Mouse (Mus musculus): Measurements from ENCODE around the gene Rnf144a.

Rnf144a gene

GRCm38 (mm10) chr12:26370004-26370403 lies 45.0 kb downstream of the Rnf144a start:
- DNase-seq (ENCODE audit: low read depth), result no peak

- no peak for DNase-seq (ENCODE audit: low read depth)
These were observed 47.7 kb downstream of the Rnf144a start for GRCm38 (mm10) chr12:26367361-26367760.

- DNase-seq (ENCODE audit: low read depth), result no peak
These were observed 48.7 kb downstream of the Rnf144a start for GRCm38 (mm10) chr12:26366372-26366771.

DNA sequence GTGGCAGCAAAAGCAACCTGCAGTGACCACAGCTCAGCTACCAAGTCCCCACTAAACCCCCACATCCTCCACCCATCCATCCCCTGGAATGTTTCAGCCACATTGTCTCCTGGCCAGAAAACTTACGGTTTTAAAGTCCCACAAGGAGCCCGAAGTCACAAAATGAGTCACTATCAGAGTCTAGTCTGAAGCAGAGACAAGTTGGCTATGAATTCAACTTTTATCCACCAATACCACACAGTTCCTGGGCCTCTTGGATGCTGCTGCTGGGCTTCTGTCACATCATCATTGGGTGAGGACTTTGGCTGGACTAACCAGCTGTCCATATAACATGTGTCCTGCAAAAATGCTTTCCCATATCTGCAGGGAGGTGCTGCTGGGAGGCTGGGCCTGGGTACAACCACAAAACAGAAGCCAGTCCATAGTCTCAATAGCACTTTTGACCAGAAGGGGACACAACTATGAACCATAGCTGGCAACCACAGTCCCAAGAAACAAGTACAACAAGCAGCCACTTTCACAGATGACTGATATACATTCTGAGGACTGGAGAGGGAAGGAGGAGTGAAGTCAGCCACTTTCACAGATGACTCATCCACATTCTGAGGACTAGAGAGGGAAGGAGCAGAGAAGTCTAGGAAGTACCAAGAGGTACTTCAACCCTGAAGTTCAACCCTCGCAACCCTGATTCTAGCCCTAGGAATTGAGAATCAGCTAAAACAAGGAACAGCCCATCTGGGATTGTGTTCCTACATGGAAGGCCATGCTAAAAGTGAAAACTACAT lies 49.3 kb downstream of the Rnf144a start:
- no peak for DNase-seq (ENCODE audit: low read depth)

DNA sequence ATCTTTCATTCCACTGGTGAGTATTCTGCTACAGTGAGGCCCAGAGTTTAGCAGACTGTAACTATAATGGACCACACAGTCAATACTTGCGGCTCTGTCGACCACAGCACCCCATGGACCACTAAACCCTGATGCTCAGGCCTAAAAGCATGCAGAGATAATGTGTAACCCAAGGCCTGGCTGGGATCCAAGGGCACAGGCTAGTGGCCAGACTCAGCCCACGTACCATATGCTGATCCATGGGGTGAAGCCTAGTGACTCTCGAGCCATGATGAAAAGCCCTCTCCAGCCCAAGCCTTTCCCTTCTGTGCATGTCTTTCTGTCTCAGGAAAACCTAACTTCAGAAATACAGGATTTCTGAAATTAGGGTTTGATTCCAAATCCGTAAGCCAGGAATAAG lies 50.2 kb downstream of the Rnf144a start:
- DNase-seq (ENCODE audit: low read depth), result no peak

DNA sequence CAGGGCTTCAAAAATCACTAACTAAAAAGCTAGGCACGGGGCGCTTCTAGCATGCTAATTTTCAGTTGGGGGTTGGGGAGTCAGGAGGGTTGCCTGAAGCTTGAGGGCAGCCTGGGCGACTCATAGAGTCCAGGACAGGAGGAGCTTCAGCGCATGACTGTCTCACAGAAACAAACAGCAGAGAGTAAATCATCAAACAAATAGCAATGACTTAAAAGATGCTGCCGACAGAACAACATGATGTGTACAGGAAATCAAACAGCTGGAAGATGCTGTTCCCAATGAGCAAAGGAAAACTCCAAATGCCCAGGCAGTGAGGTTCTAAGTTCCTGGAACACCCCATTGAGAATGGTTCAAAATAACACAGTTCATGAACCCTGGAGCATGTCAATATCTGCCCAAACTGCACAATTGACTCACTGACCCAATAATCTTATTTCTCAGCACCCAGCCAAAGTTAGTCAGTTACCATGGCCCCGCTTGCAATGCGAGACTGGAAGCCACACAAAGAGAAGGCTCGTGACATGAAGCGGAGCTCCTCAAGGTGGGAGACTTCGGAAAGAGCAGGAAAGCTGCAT lies 54.0 kb downstream of the Rnf144a start:
- no peak for DNase-seq (ENCODE audit: low read depth)

DNA sequence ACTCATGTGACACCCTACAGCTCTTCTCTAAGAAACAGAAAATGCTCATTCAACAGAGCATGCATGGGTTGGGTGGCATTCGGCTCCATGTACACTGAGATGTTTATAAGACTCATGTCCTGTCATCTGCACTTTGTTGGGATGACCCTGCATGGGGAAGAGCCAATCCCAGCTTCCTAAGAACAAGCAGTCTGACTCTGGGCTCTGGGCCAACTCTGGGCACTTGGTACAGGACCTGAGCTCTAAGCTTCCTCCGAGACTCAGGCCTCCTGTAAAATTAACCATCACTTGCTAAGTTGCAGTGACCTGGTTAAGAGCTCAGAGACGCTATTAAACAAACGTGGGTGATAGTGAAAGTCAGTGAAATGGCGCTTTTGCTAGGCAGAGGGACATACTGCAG lies 55.2 kb downstream of the Rnf144a start:
- no peak for DNase-seq (ENCODE audit: low read depth)

- no peak for DNase-seq (ENCODE audit: low read depth)
These were observed 55.8 kb downstream of the Rnf144a start for GRCm38 (mm10) chr12:26359241-26359640.

- DNase-seq (ENCODE audit: low read depth), result no peak
These were observed 57.8 kb downstream of the Rnf144a start for GRCm38 (mm10) chr12:26357246-26357645.

- no peak for DNase-seq (ENCODE audit: low read depth)
These were observed 58.9 kb downstream of the Rnf144a start for GRCm38 (mm10) chr12:26356191-26356590.

DNA sequence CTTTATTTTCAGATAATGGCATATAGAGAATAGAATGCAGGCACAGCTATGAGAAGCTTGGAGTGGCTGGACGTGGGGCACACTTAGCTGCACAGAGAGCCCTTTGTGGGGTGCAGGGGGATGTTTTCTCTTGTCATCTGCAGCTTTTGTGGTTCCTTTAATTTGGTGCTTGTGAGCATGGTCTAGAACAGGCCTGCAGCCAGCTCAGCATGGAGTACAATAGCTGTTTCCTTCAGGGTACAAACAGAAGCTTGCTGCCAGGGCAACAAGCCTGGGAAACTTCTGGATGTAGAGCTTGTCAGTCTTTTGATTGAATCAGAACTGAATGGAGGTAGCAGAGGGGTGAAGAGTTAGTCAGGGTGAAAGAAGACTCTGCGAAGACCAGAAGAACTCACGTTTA lies 63.7 kb downstream of the Rnf144a start:
- DNase-seq (ENCODE audit: low read depth), result no peak

DNA sequence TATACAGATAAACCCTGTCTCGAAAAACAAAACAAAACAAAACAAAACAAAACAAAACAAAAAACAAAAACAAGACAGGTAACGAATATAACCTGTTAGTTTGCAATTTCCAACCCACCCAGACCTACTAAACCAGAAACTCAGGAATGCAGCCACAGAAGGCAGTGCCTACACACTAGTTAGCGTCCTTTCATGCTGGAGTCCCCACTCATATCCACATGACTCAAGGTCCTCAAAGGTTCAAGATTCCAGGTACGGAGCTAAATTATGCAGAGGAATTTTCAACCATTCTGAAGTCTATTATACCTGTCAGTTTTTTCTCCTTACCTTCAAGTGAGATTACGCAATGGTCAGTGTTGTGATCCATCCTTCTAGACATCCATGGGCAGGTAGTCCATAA lies 70.6 kb downstream of the Rnf144a start:
- no peak for DNase-seq (ENCODE audit: low read depth)

DNA sequence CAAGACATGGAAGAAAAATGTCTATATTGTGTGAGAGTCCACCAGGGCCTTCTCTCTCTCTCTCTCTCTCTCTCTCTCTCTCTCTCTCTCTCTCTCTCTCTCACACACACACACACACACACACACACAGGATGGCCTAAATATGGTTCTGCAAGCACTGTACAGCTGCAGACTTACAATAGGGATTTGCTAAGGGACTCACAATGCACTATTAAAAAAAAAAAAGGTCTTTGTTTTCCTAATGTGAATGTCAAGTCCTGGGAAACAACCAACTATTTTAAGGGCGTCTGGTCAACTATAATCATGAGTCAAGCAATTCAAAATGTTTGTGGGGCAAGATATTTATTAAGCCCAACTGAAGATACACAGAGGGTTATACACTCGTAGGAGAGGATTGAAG lies 71.9 kb downstream of the Rnf144a start:
- no peak for DNase-seq (ENCODE audit: low read depth)

GRCm38 (mm10) chr12:26342663-26343062 lies 72.4 kb downstream of the Rnf144a start:
- DNase-seq (ENCODE audit: low read depth), result no peak

- no peak for DNase-seq (ENCODE audit: low read depth)
These were observed 73.0 kb downstream of the Rnf144a start for GRCm38 (mm10) chr12:26342086-26342485.

- DNase-seq (ENCODE audit: low read depth), result no peak
These were observed 74.4 kb downstream of the Rnf144a start for GRCm38 (mm10) chr12:26340621-26341020.

DNA sequence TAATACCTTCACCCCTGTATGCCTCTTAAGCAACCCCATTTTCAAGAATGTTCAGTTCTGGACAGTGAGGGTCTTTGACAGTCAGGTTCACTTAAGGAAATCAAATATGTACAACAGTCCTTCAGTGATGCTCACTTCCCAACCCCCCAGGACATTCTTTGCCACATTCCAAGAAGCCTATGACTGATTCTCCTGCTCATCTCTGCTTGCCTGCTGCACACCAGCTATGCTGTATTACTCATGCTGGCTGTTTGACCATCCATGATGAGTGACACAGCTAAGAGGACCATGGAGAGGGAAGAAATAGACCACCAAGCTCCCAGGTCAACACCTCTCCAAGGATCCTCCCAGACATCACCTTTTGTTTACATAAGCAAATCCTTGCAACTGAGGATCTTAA lies 75.2 kb downstream of the Rnf144a start:
- no peak for DNase-seq (ENCODE audit: low read depth)

DNA sequence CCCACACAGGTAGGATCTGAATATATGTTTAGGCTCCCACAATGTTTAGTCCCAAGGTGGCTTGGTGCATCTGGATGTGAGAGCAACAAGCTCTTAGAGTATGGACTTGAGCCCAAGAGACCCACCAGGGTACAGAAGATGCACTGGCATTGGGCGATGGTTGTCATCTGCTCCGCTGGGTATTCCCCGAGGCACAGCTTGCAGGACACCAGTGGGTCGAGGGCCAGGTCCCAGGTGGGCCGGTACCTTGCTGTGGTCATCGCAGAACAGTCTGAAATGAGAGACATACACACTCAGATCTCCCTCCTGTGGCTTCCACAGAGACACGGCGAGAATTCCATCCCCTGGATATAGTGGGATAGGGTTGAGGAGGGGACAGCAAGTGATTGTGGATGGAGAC lies 75.9 kb downstream of the Rnf144a start:
- no peak for DNase-seq (ENCODE audit: low read depth)

- no peak for DNase-seq (ENCODE audit: low read depth)
These were observed 81.4 kb downstream of the Rnf144a start for GRCm38 (mm10) chr12:26333678-26334077.

GRCm38 (mm10) chr12:26331048-26331447 lies 84.0 kb downstream of the Rnf144a start:
- DNase-seq (ENCODE audit: low read depth), result no peak

- no peak for DNase-seq (ENCODE audit: low read depth)
These were observed 85.3 kb downstream of the Rnf144a start for GRCm38 (mm10) chr12:26329756-26330155.

DNA sequence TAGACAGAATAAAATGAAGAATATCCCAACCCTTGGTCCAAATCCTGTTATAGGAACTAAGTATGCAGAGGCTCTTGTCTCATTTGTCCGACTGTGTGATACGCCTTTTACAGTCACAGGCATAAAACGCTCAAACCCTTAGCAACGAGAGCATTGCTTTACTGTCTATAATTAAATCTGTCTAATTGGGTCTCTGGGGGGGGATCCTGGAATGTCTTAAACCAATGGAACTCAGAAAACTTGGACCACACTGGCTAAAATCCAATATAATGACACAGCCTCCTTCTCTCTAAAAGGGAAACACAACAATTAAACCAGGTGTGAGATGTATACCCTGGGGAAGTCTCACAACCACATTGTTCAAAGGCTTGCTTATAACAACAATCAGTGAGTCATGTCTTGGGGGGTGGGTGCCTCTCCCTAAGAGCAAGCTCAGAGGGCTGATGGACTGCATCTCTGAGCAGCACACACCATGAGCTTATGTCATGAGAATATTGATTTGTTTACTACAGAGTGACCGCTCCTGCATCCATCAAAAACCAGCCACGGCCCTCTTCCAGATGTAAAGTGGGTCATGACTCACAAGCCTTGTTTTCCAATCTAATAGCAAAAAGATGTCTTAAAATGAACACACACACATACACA lies 85.9 kb downstream of the Rnf144a start:
- no peak for DNase-seq (ENCODE audit: low read depth)

- DNase-seq (ENCODE audit: low read depth), result no peak
These were observed 91.2 kb downstream of the Rnf144a start for GRCm38 (mm10) chr12:26323783-26324364.
